Mouse (Mus musculus): ENCODE measurements at regions not wholly inside any gene's neighbourhood (a gene's known extent, or its start where the extent isn't known, plus 50 kb on each side); places are given as distances from the start of the nearest gene placed in this dataset.

DNA sequence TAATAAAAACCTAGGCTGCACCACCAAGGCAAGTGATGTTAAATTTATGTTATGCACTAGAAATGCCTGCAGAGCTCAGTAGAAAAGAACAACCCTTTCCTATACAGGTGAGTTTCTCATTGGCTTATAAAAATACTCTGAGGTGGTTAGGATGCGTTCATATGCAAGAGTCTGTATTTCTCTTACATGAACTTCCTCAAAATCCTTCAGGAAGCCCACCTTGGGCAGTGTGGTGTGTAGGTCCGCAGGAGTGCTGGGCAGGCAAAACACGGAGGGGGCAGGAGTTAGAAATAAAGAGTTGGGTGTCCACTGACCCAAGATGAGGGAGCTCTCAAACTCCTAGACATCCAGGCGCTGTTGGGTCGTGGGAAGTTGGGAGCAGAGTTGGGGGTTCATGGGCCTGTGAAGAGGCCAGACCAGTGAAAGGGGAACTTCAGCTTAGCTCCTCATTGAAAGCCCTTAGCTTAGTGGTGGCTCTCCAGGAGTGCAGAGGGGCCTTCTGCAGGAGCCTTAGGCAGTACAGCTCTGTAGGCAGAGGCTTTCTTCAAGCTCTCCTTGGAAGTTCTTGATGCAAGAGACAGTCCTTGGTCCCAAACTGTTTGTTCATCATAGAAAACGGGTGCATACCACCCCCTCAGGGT is 150.0 kb downstream of the Zfp330 start:
- Histone ChIP-seq H3K4me3 (no peak overlapping the region), H3K27ac (no peak overlapping the region)
- no peak for DNase-seq (ENCODE audit: extremely low spot score in 1 of 2, low spot score in 2 of 2)
- intact Hi-C loops (cut with DNase I): no loop called here
- no peak for TF ChIP-seq CTCF (IDR thresholded peaks at IDR 0.05)

DNA sequence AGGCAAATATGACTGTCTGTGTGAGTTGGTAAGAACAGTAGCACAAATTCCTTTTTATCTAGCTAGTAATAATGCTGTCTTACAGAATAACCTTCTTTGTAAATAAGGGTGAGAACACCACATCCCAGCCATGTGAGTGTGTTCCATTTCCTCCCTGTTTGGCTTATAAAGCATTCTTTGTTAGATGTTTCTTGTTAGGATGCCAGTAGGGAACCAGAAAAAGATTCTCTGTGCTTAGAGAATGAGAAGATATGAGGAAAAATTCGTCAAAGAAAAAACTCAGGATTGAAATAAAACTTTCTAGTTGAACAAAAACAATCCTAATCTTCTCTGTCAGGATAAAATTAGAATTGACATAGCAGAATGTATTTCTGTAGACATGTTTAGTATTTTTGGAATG is 155.3 kb downstream of the Zfp330 start:
- Histone ChIP-seq H3K4me3 (no peak overlapping the region), H3K27ac (no peak overlapping the region)
- no peak for DNase-seq (ENCODE audit: extremely low spot score in 1 of 2, low spot score in 2 of 2)
- intact Hi-C loops (cut with DNase I): no loop called here
- TF ChIP-seq CTCF (IDR thresholded peaks at IDR 0.05): no peak

DNA sequence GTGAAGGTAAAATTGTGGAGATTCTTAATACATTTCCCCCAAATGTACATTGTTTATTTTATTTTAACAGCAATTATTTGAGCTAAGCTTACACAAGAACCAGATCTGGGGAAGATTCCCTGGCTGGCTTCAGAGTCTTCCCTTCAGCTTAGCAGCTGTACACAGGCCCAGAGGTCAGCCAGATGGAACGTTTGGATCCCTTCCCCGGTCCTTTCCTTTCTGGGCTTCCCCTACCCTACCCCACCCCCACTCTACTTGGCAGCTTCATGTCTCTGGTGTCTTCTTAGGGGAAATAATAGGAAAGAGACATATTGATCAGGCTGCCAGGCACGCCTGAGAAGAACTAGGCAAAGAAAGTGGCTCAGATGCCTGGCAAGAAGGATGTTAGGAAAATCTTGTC is 172.4 kb downstream of the Zfp330 start:
- no peak for DNase-seq (ENCODE audit: extremely low spot score in 1 of 2, low spot score in 2 of 2)
- intact Hi-C loops (cut with DNase I): no loop called here
- no peak overlapping the region for H3K27ac ChIP-seq
- H3K4me3 ChIP-seq: no peak overlapping the region
- no peak for TF ChIP-seq CTCF (IDR thresholded peaks at IDR 0.05)

DNA sequence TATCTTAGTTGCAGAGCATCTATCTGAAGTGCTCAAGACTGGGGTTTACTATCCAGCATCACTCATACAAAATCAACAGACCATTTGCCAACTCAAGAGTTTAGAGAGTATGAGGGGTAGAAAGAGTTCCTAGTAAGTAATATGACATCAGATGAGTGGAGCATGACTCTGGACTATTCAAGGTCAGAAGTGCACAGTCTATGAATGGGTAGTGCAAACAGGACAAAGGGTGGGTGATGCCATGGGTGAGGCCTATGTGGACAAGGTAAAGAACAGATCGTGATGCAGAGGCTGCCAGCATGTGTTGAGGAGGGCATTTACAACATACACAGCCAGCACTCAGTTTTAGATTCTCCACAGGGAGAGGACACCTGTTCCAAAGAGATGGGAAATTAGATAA is 170.4 kb upstream of the Il15 start:
- DNase-seq (ENCODE audit: extremely low spot score in 1 of 2, low spot score in 2 of 2): no peak
- no peak overlapping the region for H3K27ac ChIP-seq
- no peak overlapping the region for H3K4me3 ChIP-seq
- no peak for TF ChIP-seq CTCF (IDR thresholded peaks at IDR 0.05)
- intact Hi-C loops (cut with DNase I): no loop called here

DNA sequence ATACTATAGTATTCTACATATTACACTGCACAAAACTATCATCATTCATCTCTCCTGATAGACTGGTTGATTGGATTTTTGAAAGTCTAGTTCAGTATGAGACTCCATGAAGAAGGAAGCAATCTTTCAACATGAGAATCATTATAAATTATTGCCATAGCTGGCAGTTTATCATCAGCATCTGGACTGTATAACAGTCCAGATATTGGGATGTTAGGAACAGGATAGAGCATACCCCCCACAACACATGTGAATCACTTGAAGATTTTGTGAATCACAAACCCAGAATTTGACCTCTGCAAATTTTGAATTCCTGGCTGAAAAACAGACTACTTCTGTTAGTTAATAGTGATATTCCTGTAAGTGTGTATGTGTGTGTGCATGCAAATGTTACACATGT is 135.1 kb upstream of the Il15 start:
- intact Hi-C loops (cut with DNase I): no loop called here
- TF ChIP-seq CTCF (IDR thresholded peaks at IDR 0.05): no peak
- H3K4me3 ChIP-seq: no peak overlapping the region
- no peak overlapping the region for H3K27ac ChIP-seq
- DNase-seq (ENCODE audit: extremely low spot score in 1 of 2, low spot score in 2 of 2): no peak

DNA sequence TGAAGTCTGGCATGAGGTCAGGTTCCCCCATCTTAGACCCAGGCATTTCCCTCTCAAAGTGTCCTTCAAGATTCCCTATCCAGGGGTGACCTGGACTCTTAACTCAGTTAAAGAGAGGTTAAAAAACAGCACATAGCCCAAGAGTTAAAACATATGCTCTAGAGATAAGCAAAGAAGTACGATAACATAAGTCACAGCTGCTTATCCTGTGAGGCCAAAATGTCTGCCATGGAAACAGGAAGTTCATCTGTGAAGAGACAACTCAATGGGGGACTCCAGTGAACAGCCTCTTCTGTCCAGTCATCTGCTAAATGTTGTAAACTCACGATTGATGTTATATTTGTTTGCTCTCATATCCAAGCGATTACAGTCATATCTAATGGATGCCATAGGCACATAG is 126.1 kb upstream of the Il15 start:
- DNase-seq (ENCODE audit: extremely low spot score in 1 of 2, low spot score in 2 of 2): no peak
- no peak overlapping the region for H3K27ac ChIP-seq
- intact Hi-C loops (cut with DNase I): no loop called here
- H3K4me3 ChIP-seq: no peak overlapping the region
- TF ChIP-seq CTCF (IDR thresholded peaks at IDR 0.05): no peak

DNA sequence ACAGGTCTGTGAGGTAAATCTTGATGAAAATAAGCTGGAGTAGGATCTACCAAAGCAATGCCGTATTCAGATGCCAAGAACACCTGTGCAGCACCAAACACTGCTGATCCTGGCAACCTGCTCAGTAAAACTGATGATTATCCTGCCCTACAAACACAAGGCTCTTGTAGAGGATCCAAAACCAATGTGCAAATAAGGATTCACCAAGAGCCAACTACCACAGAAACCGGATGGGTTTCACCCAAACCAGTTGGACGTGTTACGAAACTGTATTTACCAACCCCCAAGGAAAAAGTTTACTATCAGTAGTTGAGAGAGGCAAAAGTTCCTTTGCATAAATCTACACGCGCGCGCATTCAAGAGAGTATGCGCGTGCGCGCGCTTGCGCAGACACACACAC is 120.8 kb upstream of the Il15 start:
- intact Hi-C loops (cut with DNase I): no loop called here
- DNase-seq (ENCODE audit: extremely low spot score in 1 of 2, low spot score in 2 of 2): no peak
- Histone ChIP-seq H3K27ac (no peak overlapping the region), H3K4me3 (no peak overlapping the region)
- no peak for TF ChIP-seq CTCF (IDR thresholded peaks at IDR 0.05)

DNA sequence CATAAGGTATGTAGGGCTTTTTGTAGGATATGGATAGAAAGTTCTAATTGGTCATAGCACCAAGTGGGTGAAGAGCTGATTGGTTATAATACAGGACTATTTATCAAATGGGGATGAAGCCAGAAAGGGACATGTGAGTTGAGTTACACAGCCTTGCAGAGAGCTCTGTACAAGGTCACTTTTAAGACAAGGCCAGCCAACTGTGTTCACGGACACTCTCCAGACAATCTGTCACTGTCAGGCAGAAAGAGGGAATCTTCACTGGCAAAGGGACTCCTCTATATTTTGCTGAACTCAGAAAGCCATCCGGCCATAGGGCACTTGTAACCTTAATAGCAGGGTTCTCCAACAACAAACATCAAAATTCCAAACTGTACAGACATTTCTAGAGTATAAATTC is 95.5 kb upstream of the Il15 start:
- intact Hi-C loops (cut with DNase I): no loop called here

DNA sequence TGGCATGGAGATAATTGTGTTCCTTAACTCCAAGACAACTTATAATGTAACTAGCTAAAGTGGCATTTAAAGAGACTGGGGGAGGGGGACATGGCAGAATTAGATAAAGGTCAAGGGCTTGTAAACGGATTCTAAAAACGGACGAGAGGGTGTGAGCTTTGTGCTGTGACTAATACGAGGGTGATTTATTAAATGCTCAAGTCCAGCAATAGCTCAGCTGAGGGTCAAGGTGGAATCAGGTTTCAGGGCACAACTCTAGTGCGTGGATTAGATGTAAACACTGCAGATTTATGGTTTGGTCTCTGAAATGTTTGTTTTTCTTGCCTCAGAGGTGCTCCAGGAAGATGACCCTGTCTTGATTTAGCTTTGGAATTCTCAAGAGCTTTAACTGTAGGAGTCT is 74.8 kb upstream of the Il15 start:
- no peak for TF ChIP-seq CTCF (IDR thresholded peaks at IDR 0.05)
- no peak for DNase-seq (ENCODE audit: extremely low spot score in 1 of 2, low spot score in 2 of 2)
- Histone ChIP-seq H3K27ac (no peak overlapping the region), H3K4me3 (no peak overlapping the region)
- intact Hi-C loops (cut with DNase I): no loop called here

More for the DNA sequence above, 95.5 kb upstream of the Il15 start:
- Histone ChIP-seq H3K4me3 (no peak overlapping the region), H3K27ac (no peak overlapping the region)
- no peak for TF ChIP-seq CTCF (IDR thresholded peaks at IDR 0.05)
- DNase-seq (ENCODE audit: extremely low spot score in 1 of 2, low spot score in 2 of 2): no peak

DNA sequence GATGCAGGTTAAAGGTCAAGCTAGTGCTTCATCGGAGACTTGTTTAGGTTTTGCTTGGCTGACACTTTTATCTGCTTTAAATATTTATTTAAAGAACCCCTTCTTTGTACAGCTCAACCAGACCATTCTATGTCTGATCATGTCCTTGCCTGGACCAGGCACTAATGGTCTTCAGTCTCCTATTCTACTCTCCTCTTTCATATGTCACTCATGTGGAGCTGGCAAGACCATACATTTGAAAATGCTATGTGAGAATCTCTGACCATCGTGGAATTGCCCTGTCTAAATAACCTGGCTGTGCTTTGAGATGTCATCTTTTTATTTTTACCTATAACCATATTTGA is 74.4 kb upstream of the Il15 start:
- DNase-seq (ENCODE audit: extremely low spot score in 1 of 2, low spot score in 2 of 2): no peak
- intact Hi-C loops (cut with DNase I): no loop called here
- no peak for TF ChIP-seq CTCF (IDR thresholded peaks at IDR 0.05)
- H3K4me3 ChIP-seq: no peak overlapping the region
- no peak overlapping the region for H3K27ac ChIP-seq

DNA sequence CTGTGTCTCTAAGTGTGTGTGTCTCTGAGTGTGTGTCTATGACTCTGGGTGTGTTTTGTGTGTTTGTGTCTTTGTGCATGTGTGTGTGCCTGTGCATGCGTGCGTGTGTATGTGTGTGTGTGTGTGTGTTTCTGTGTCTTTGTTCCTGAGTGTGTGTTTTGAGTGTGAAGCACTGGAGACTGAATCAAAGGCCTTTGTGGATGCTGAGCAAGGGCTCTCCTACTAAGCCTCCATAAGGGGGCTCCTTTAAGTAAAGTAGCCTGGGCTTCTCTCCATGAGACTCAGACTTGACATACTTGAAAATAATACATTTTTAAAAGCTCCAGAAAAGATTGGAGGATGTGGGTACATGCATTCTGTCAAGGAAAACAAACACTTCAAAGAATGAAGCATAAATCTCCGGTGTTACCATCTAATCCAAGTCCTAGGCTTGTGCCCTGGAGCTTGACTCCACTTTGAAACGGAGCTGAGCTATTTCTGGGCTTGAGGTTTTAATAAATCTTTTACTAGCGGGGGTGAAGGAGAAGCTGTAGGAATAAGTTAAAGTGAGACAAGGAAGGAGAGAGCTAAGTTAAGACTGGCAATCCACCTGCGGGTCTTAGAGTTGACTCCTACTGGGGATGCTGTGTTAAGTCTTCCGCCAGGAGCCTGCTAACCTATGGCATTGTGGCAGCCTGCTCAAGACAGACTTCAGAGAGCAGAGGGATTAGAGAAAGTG is 73.8 kb upstream of the Il15 start:
- intact Hi-C loops (cut with DNase I): no loop called here
- Histone ChIP-seq H3K4me3 (no peak overlapping the region), H3K27ac (no peak overlapping the region)
- no peak for TF ChIP-seq CTCF (IDR thresholded peaks at IDR 0.05)
- DNase-seq (ENCODE audit: extremely low spot score in 1 of 2, low spot score in 2 of 2): no peak

DNA sequence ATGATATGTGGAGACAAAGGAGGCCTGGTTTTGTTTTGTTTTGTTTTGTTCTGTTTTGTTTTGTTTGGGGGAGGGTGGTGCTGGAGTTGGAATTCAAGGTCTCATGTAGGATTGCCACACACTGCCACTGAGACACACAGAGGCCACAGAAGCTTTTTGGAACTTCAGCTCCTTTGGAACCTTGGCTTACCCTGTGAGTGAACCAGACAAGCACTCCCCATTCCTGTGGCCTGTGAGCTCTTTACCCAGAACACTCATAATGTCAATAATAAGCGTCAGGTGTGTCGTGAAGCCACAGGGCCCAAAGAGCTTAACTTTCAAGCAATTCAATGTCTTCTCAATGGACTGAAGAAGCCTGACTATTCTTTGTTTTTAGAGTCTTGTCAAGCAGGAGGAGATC is 70.2 kb upstream of the Il15 start:
- no peak for TF ChIP-seq CTCF (IDR thresholded peaks at IDR 0.05)
- Histone ChIP-seq H3K27ac (no peak overlapping the region), H3K4me3 (no peak overlapping the region)
- DNase-seq (ENCODE audit: extremely low spot score in 1 of 2, low spot score in 2 of 2): no peak
- intact Hi-C loops (cut with DNase I): no loop called here

DNA sequence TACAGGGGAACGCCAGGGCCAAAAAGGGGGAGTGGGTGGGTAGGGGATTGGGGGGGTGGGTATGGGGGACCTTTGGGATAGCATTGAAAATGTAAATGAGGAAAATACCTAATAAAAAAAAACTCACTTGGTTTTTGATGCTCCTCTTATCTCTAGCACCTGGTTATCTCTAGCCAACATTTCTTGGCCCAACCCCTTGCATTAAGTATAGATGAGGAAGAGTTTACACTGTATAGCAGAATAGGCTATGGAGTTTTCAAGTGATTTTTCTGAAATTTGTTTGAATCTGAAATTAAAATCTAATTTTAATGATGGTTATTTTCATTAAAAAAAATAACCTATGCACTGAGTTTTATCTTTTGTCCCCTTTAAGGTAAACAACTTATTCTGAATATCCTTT is 68.8 kb upstream of the Il15 start:
- no peak for DNase-seq (ENCODE audit: extremely low spot score in 1 of 2, low spot score in 2 of 2)
- no peak for TF ChIP-seq CTCF (IDR thresholded peaks at IDR 0.05)
- intact Hi-C loops (cut with DNase I): no loop called here

More for the DNA sequence above, 68.8 kb upstream of the Il15 start:
- Histone ChIP-seq H3K4me3 (no peak overlapping the region), H3K27ac (no peak overlapping the region)
